Mouse (Mus musculus): Measurements from ENCODE around the gene Cyp2j5. TPM values are rescaled to one million over a fixed set of nuclear protein-coding genes. Genes with fewer than 3 reads are reported as not detected.

Gene Cyp2j5
- not detected in 2 replicates for polyA plus RNA-seq (2015; fragmentation: Nextera tagmentation; extraction: Ambion mirVana)

DNA sequence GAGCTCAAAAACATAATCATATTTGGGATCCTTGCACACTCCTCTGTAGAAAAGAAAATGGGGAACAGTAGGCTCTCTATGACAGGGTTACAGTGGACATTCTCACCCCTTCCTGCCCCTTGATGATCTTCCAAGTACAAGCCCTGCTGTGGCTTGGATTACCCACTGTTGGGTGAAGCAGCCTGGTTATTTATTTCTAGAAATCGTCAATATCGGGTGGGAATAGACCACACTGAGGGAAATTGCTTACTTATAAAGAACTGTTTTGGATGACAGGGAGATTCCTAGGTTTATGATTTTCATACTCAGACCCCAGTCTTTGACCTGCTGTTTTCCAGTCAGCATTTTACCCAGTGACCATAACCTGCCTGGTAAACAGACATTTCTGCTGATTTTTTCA is at the start of gene Cyp2j5:
Gene Cyp2j5, minus strand, starts transcription at position 164 of the 400 bp plus-strand sequence.
- no peak within 1 kb of the TSS for H3K27ac ChIP-seq (replicated peaks)
- no peak within 1 kb of the TSS for H3K9ac ChIP-seq
- H3K4me1 ChIP-seq (replicated peaks), result no peaks in the 10 kb centered on the region
- H3K9me3 ChIP-seq, result no peaks in the 10 kb centered on the region
- H3K4me2 ChIP-seq, result no peak within 1 kb of the TSS
- H3K27me3 ChIP-seq, result no peaks in the 10 kb centered on the region
- no peaks in the 10 kb centered on the region for H3K36me3 ChIP-seq
- ATAC-seq (ENCODE audit: low FRiP score, low read depth), result no peak
- no peak within 1 kb of the TSS for H3K4me3 ChIP-seq
- WGBS, result 98% methylated on average over 2 of the region's 2 CpGs

DNA sequence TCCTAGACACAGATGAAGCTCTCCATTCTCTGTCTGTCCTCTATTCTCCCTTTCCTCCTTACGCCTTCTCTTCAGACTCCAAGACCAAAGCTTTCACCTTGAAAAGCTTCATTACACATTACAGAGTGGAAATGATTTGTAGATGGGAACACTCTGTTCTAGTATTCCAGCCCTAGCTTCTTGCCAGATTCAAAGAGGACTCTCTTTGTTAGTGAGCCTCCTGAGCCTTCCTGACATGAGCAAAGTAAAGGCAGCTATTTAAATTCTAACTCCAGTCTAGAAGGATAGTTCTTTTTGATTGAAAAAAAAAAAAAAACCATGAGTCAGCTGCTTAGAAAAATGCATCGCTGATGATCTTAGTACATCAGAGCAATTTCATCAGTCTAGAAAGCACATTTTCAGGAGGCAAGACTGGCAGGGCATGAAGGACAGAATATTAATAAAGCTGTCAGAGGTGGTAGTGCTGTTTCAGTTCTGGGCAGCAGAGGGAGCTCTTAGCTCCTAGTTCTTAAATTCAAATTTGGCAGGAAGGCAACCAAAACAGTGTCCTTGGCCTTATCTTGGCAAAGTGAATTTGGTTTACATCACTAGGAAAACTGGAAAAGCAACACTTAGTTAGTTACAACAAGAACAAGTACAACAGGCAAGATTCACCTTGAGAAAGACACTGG is 41.5 kb upstream of the Cyp2j5 start:
- Histone ChIP-seq H3K36me3 (no peaks in the 10 kb centered on the region), H3K9ac (no peak overlapping the region), H3K27ac (replicated peaks) (0 out of 2 replicates have a peak overlapping the region, but pooled peaks have one; percentile 6), H3K27me3 (no peaks in the 10 kb centered on the region), H3K4me3 (no peak overlapping the region), H3K9me3 (no peaks in the 10 kb centered on the region), H3K4me1 (replicated peaks) (no peaks in the 10 kb centered on the region), H3K4me2 (no peak overlapping the region)
- 50% methylated on average over 2 of the region's 2 CpGs for WGBS
- ATAC-seq (ENCODE audit: low FRiP score, low read depth), result 0 out of 2 replicates have a peak, but pooled peaks have one; percentile 27

- no peak overlapping the region for H3K9ac ChIP-seq
- H3K36me3 ChIP-seq, result no peaks in the 10 kb centered on the region
- peak overlapping the region; percentile 13; the same call in 1 of the 2 replicates for H3K4me2 ChIP-seq
- no peaks in the 10 kb centered on the region for H3K27me3 ChIP-seq
- peaks cover 17% of the 10 kb centered on the region for H3K4me1 ChIP-seq (replicated peaks)
- 39% methylated on average over 5 of the region's 5 CpGs for WGBS
- H3K4me3 ChIP-seq, result no peak overlapping the region
- no peaks in the 10 kb centered on the region for H3K9me3 ChIP-seq
- H3K27ac ChIP-seq (replicated peaks), result peak overlapping the region; percentile 75
- ATAC-seq (ENCODE audit: low FRiP score, low read depth), result no peak
These were observed 34.2 kb upstream of the Cyp2j5 start for GRCm38 (mm10) chr4:96698218-96698561.

DNA sequence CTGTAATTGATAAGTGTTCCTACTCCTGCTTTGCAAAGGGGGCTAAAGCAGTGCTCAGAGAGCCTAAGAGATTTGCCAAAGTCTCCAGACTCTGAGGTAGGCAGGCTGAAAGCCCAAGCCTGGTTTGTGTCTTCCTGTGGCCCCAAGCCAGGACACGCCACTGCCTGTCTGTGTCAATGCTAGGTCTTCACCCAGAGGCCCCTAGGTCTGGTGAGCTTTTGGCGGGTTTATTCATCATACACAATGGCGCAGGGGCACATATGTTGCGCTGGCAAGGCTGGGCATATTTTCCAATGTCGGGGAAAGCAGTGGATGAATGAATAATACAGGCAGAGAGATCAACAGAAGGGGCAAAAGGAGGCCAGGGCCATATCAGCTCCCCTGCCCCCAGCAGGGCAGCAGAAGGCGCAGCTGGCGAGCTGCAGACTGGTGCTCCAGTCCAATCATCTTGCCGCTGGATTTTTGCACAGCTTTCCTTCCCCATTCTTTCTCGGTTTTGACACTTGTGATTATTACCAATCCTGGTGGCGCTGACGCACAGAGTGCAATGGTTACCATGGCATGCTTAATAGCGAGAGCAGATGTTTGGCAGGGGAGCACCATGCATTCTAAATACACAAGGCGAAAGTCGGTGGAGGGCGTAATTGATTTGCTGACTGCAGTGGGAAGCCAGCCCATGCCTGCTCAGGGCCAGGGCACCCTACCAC is 33.7 kb upstream of the Cyp2j5 start:
- H3K9me3 ChIP-seq, result no peaks in the 10 kb centered on the region
- peak; percentile 86 for ATAC-seq (ENCODE audit: low FRiP score, low read depth)
- WGBS, result 29% methylated on average over 15 of the region's 15 CpGs
- H3K4me3 ChIP-seq, result no peak overlapping the region
- H3K36me3 ChIP-seq, result no peaks in the 10 kb centered on the region
- peaks cover 17% of the 10 kb centered on the region for H3K4me1 ChIP-seq (replicated peaks)
- no peaks in the 10 kb centered on the region for H3K27me3 ChIP-seq
- H3K9ac ChIP-seq, result no peak overlapping the region
- peak overlapping the region; percentile 13; the same call in 1 of the 2 replicates for H3K4me2 ChIP-seq
- H3K27ac ChIP-seq (replicated peaks), result peak overlapping the region; percentile 75

GRCm38 (mm10) chr4:96696614-96697360 is 32.8 kb upstream of the Cyp2j5 start:
- Histone ChIP-seq H3K36me3 (no peaks in the 10 kb centered on the region), H3K4me3 (no peak overlapping the region), H3K4me2 (peak overlapping the region; percentile 49), H3K9me3 (no peaks in the 10 kb centered on the region), H3K4me1 (replicated peaks) (peaks cover 17% of the 10 kb centered on the region), H3K27me3 (no peaks in the 10 kb centered on the region), H3K9ac (no peak overlapping the region), H3K27ac (replicated peaks) (peak overlapping the region; percentile 75)
- 27% methylated on average over 13 of the region's 13 CpGs for WGBS
- ATAC-seq (ENCODE audit: low FRiP score, low read depth), result peak; percentile 85

DNA sequence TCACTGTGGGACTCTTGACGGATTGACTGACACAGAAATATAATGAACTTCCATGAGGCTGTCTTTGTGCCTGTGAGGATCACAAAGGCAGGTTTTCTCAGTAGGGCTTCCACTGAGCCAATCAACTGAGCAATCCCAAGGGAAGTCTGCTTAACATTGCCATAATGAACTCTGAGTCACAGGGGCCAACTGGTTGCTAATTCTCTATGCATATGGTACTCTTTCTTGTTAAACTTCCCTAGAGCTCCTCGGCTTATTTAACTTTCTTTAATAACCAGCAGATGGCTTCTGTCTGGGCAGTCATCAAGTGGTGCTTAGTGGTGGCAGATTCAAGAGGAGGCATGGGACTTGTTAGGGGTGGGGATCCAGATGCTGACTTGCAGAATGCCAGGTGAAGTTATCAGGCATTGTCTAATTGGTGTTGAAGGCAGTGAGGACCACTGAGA is 23.4 kb upstream of the Cyp2j5 start:
- Histone ChIP-seq H3K36me3 (no peaks in the 10 kb centered on the region), H3K4me3 (no peak overlapping the region), H3K9me3 (no peaks in the 10 kb centered on the region), H3K4me1 (replicated peaks) (no peaks in the 10 kb centered on the region), H3K27me3 (no peaks in the 10 kb centered on the region), H3K4me2 (no peak overlapping the region), H3K27ac (replicated peaks) (no peak overlapping the region), H3K9ac (no peak overlapping the region)
- peak; percentile 72 for ATAC-seq (ENCODE audit: low FRiP score, low read depth)
- 37% methylated on average over 2 of the region's 2 CpGs for WGBS

GRCm38 (mm10) chr4:96683474-96683873 is 19.5 kb upstream of the Cyp2j5 start:
- ATAC-seq (ENCODE audit: low FRiP score, low read depth), result 0 out of 2 replicates have a peak, but pooled peaks have one; percentile 46
- Histone ChIP-seq H3K9ac (no peak overlapping the region), H3K27ac (replicated peaks) (no peak overlapping the region), H3K9me3 (no peaks in the 10 kb centered on the region), H3K36me3 (no peaks in the 10 kb centered on the region), H3K4me1 (replicated peaks) (no peaks in the 10 kb centered on the region), H3K4me2 (no peak overlapping the region), H3K27me3 (no peaks in the 10 kb centered on the region), H3K4me3 (no peak overlapping the region)
- 29% methylated on average over 2 of the region's 2 CpGs for WGBS

- H3K9ac ChIP-seq, result no peak overlapping the region
- no peak overlapping the region for H3K4me3 ChIP-seq
- ATAC-seq (ENCODE audit: low FRiP score, low read depth), result no peak
- H3K4me1 ChIP-seq (replicated peaks), result no peaks in the 10 kb centered on the region
- H3K27me3 ChIP-seq, result no peaks in the 10 kb centered on the region
- H3K36me3 ChIP-seq, result no peaks in the 10 kb centered on the region
- no peak overlapping the region for H3K4me2 ChIP-seq
- no peaks in the 10 kb centered on the region for H3K9me3 ChIP-seq
- no peak overlapping the region for H3K27ac ChIP-seq (replicated peaks)
These were observed 17.0 kb upstream of the Cyp2j5 start for GRCm38 (mm10) chr4:96680966-96681365.

DNA sequence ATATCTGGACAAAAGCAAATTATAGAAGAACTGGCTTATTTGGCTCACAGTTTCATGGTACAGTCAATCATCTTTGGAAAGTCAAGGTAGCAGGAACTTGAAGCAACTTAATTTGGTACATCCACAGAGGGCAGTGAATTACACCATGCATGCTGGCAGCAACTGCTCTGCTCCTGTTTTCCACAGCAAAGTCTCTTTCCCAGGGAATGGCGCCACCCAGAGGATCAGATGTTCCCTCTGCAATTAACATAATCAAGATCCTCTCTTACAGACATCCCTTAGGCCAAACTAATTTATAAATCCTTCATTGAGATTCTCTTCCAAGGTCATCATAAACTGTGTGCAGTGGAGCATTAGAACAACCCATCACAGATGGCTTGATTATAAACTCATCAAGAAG is 16.3 kb upstream of the Cyp2j5 start:
- Histone ChIP-seq H3K27ac (replicated peaks) (no peak overlapping the region), H3K4me1 (replicated peaks) (no peaks in the 10 kb centered on the region), H3K4me2 (no peak overlapping the region), H3K36me3 (no peaks in the 10 kb centered on the region), H3K9ac (no peak overlapping the region), H3K9me3 (no peaks in the 10 kb centered on the region), H3K27me3 (no peaks in the 10 kb centered on the region), H3K4me3 (no peak overlapping the region)
- WGBS, result 24% methylated on average over 1 of the region's 1 CpGs
- no peak for ATAC-seq (ENCODE audit: low FRiP score, low read depth)

DNA sequence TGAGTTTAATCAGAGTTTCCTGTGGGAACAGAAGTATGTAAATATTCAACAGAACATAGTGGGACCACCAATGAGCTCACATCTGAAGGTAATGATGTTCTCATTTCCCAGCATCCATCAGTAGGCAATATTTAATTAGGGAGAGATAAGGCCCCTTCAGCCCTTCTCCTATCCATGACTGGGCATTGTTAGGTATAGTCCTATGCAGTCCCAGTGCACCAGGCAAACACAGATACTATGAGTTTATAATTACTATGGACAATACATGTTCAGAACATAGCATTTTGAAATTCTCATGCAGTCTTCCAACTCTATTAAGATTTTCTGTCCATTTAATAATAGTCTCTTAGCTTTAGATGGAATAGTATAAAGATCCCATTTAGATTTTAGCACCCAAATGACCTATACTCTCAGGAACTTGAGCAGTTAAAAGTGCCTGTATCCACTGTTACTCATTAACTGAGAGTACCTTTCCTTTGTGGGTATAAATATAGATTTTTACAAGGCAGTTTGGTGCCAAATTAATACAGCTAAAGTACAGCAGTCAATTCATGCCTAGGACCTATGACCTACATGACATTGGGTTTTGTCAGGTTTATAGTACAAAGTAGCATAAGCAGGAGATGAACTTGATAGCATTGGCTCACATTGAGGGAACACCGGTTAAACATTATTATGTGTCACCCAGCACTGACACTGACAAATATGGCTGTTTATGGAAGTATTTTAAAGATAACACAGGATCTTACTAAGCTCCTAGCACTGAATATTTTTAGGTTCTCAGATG is 907 bp upstream of the Cyp2j5 start:
- Histone ChIP-seq H3K27ac (replicated peaks) (no peak overlapping the region), H3K4me1 (replicated peaks) (no peaks in the 10 kb centered on the region), H3K9ac (no peak overlapping the region), H3K27me3 (no peaks in the 10 kb centered on the region), H3K9me3 (no peaks in the 10 kb centered on the region), H3K36me3 (no peaks in the 10 kb centered on the region), H3K4me2 (no peak overlapping the region), H3K4me3 (no peak overlapping the region)
- 98% methylated on average over 1 of the region's 1 CpGs for WGBS
- ATAC-seq (ENCODE audit: low FRiP score, low read depth), result no peak

- H3K4me2 ChIP-seq, result no peak overlapping the region
- no peaks in the 10 kb centered on the region for H3K9me3 ChIP-seq
- no peak for ATAC-seq (ENCODE audit: low FRiP score, low read depth)
- H3K4me1 ChIP-seq (replicated peaks), result no peaks in the 10 kb centered on the region
- H3K9ac ChIP-seq, result no peak overlapping the region
- no peak overlapping the region for H3K4me3 ChIP-seq
- no peaks in the 10 kb centered on the region for H3K27me3 ChIP-seq
- H3K36me3 ChIP-seq, result no peaks in the 10 kb centered on the region
- WGBS, result 73% methylated on average over 1 of the region's 1 CpGs
- no peak overlapping the region for H3K27ac ChIP-seq (replicated peaks)
These were observed 28.5 kb downstream of the Cyp2j5 start for GRCm38 (mm10) chr4:96635455-96635854.

All from hindbrain, embryonic 15.5 days (tissue).